Mouse (Mus musculus): Measurements from ENCODE around the gene Zfhx3. TPM values are rescaled to one million over a fixed set of nuclear protein-coding genes. Genes with fewer than 3 reads are reported as not detected.

Zfhx3 gene
- polyA plus RNA-seq, 1 experiment from 2014 or later, result 22.4 TPM

GRCm38 (mm10) chr8:108884947-108885346 lies 942.5 kb downstream of the Zfhx3 start:
- H3K9me3 ChIP-seq (replicated peaks), result no peaks in the 10 kb centered on the region
- H3K4me2 ChIP-seq, result no peak overlapping the region
- no peak for ATAC-seq
- H3K27ac ChIP-seq, result peak overlapping the region; percentile 60
- 42% methylated on average over 4 of the region's 4 CpGs for WGBS
- H3K27me3 ChIP-seq, result peaks cover 30% of the 10 kb centered on the region
- no peak overlapping the region for H3K4me3 ChIP-seq
- H3K9ac ChIP-seq, result no peak overlapping the region
- H3K4me1 ChIP-seq, result peaks cover 48% of the 10 kb centered on the region
- H3K36me3 ChIP-seq (ENCODE audit: poor library complexity, severe bottlenecking), result no peaks in the 10 kb centered on the region

- Histone ChIP-seq H3K9me3 (replicated peaks) (no peaks in the 10 kb centered on the region), H3K4me3 (no peak overlapping the region), H3K27me3 (peaks cover 32% of the 10 kb centered on the region), H3K27ac (peak overlapping the region; percentile 60), H3K9ac (peak overlapping the region; percentile 6; the same call in 1 of the 2 replicates), H3K4me1 (peaks cover 52% of the 10 kb centered on the region), H3K4me2 (no peak overlapping the region), H3K36me3 (ENCODE audit: poor library complexity, severe bottlenecking) (no peaks in the 10 kb centered on the region)
- WGBS, result 32% methylated on average over 14 of the region's 14 CpGs
- no peak for ATAC-seq
These were observed 943.0 kb downstream of the Zfhx3 start for GRCm38 (mm10) chr8:108885450-108885849.

- 0 out of 2 replicates have a peak overlapping the region, but pooled peaks have one; percentile 6 for H3K9ac ChIP-seq
These were observed 943.4 kb downstream of the Zfhx3 start for GRCm38 (mm10) chr8:108885861-108886260.

GRCm38 (mm10) chr8:108886599-108887255 lies 944.3 kb downstream of the Zfhx3 start:
- Histone ChIP-seq H3K36me3 (ENCODE audit: poor library complexity, severe bottlenecking) (no peaks in the 10 kb centered on the region), H3K4me1 (peaks cover 55% of the 10 kb centered on the region), H3K27me3 (peaks cover 38% of the 10 kb centered on the region), H3K9me3 (replicated peaks) (no peaks in the 10 kb centered on the region), H3K4me3 (0 out of 2 replicates have a peak overlapping the region, but pooled peaks have one; percentile 6), H3K4me2 (peak overlapping the region; percentile 51), H3K27ac (0 out of 2 replicates have a peak overlapping the region, but pooled peaks have one; percentile 25), H3K9ac (no peak overlapping the region; the same call in 1 of the 2 replicates)
- WGBS, result 17% methylated on average over 12 of the region's 12 CpGs
- ATAC-seq, result peak; percentile 30; the same call in 1 of the 2 replicates

More at GRCm38 (mm10) chr8:108885861-108886260, 943.4 kb downstream of the Zfhx3 start:
- Histone ChIP-seq H3K27ac (peak overlapping the region; percentile 60), H3K36me3 (ENCODE audit: poor library complexity, severe bottlenecking) (no peaks in the 10 kb centered on the region), H3K27me3 (peaks cover 36% of the 10 kb centered on the region), H3K4me3 (no peak overlapping the region), H3K9me3 (replicated peaks) (no peaks in the 10 kb centered on the region), H3K4me2 (no peak overlapping the region), H3K4me1 (peaks cover 55% of the 10 kb centered on the region)
- ATAC-seq, result no peak
- WGBS, result 22% methylated on average over 12 of the region's 12 CpGs

GRCm38 (mm10) chr8:108887256-108887615 lies 944.8 kb downstream of the Zfhx3 start:
- H3K9ac ChIP-seq, result no peak overlapping the region
- peaks cover 55% of the 10 kb centered on the region for H3K4me1 ChIP-seq
- no peak overlapping the region for H3K4me2 ChIP-seq
- 60% methylated on average over 14 of the region's 14 CpGs for WGBS
- no peak overlapping the region for H3K27ac ChIP-seq
- no peak overlapping the region for H3K4me3 ChIP-seq
- peaks cover 34% of the 10 kb centered on the region for H3K27me3 ChIP-seq
- no peaks in the 10 kb centered on the region for H3K36me3 ChIP-seq (ENCODE audit: poor library complexity, severe bottlenecking)
- peak; percentile 14; the same call in 1 of the 2 replicates for ATAC-seq
- H3K9me3 ChIP-seq (replicated peaks), result no peaks in the 10 kb centered on the region

GRCm38 (mm10) chr8:108887890-108888289 lies 945.4 kb downstream of the Zfhx3 start:
- Histone ChIP-seq H3K9me3 (replicated peaks) (no peaks in the 10 kb centered on the region), H3K27ac (peak overlapping the region; percentile 57; the same call in 1 of the 2 replicates), H3K9ac (no peak overlapping the region), H3K27me3 (peaks cover 33% of the 10 kb centered on the region), H3K4me1 (peaks cover 55% of the 10 kb centered on the region), H3K4me3 (no peak overlapping the region), H3K36me3 (ENCODE audit: poor library complexity, severe bottlenecking) (no peaks in the 10 kb centered on the region), H3K4me2 (no peak overlapping the region)
- no peak for ATAC-seq
- WGBS, result 88% methylated on average over 8 of the region's 8 CpGs

GRCm38 (mm10) chr8:108888924-108889323 lies 946.5 kb downstream of the Zfhx3 start:
- peaks cover 55% of the 10 kb centered on the region for H3K4me1 ChIP-seq
- WGBS, result under 1% methylated on average over 4 of the region's 4 CpGs
- ATAC-seq, result no peak
- peaks cover 33% of the 10 kb centered on the region for H3K27me3 ChIP-seq
- H3K9ac ChIP-seq, result no peak overlapping the region
- peak overlapping the region; percentile 35 for H3K4me2 ChIP-seq
- H3K36me3 ChIP-seq (ENCODE audit: poor library complexity, severe bottlenecking), result no peaks in the 10 kb centered on the region
- H3K27ac ChIP-seq, result peak overlapping the region; percentile 40; the same call in 1 of the 2 replicates
- no peak overlapping the region for H3K4me3 ChIP-seq
- H3K9me3 ChIP-seq (replicated peaks), result no peaks in the 10 kb centered on the region

GRCm38 (mm10) chr8:108889406-108889805 lies 947.0 kb downstream of the Zfhx3 start:
- WGBS, result 13% methylated on average over 5 of the region's 5 CpGs
- peak overlapping the region; percentile 35 for H3K4me2 ChIP-seq
- H3K4me3 ChIP-seq, result no peak overlapping the region
- no peaks in the 10 kb centered on the region for H3K36me3 ChIP-seq (ENCODE audit: poor library complexity, severe bottlenecking)
- peaks cover 55% of the 10 kb centered on the region for H3K4me1 ChIP-seq
- 0 out of 2 replicates have a peak overlapping the region, but pooled peaks have one; percentile 16 for H3K9ac ChIP-seq
- peak overlapping the region; percentile 40 for H3K27ac ChIP-seq
- H3K9me3 ChIP-seq (replicated peaks), result no peaks in the 10 kb centered on the region
- H3K27me3 ChIP-seq, result peaks cover 33% of the 10 kb centered on the region
- ATAC-seq, result no peak

- Histone ChIP-seq H3K27ac (no peak overlapping the region), H3K4me1 (peaks cover 47% of the 10 kb centered on the region), H3K4me3 (no peak overlapping the region), H3K36me3 (ENCODE audit: poor library complexity, severe bottlenecking) (no peaks in the 10 kb centered on the region), H3K9me3 (replicated peaks) (no peaks in the 10 kb centered on the region), H3K27me3 (peaks cover 17% of the 10 kb centered on the region), H3K4me2 (no peak overlapping the region), H3K9ac (no peak overlapping the region)
- WGBS, result 71% methylated on average over 10 of the region's 10 CpGs
- no peak for ATAC-seq
These were observed 951.8 kb downstream of the Zfhx3 start for GRCm38 (mm10) chr8:108894287-108894686.

- Histone ChIP-seq H3K4me2 (peak overlapping the region; percentile 27; the same call in 1 of the 2 replicates), H3K9me3 (replicated peaks) (no peaks in the 10 kb centered on the region), H3K36me3 (ENCODE audit: poor library complexity, severe bottlenecking) (no peaks in the 10 kb centered on the region), H3K4me1 (peaks cover 55% of the 10 kb centered on the region), H3K27ac (peak overlapping the region; percentile 35; the same call in 1 of the 2 replicates), H3K9ac (peak overlapping the region; percentile 13; the same call in 1 of the 2 replicates), H3K4me3 (no peak overlapping the region), H3K27me3 (peaks cover 20% of the 10 kb centered on the region)
- WGBS, result 23% methylated on average over 18 of the region's 18 CpGs
- ATAC-seq, result peak; percentile 64
These were observed 954.3 kb downstream of the Zfhx3 start for GRCm38 (mm10) chr8:108896468-108897346.

- WGBS, result 45% methylated on average over 7 of the region's 7 CpGs
- no peaks in the 10 kb centered on the region for H3K36me3 ChIP-seq (ENCODE audit: poor library complexity, severe bottlenecking)
- H3K4me2 ChIP-seq, result no peak overlapping the region
- no peaks in the 10 kb centered on the region for H3K9me3 ChIP-seq (replicated peaks)
- ATAC-seq, result no peak
- H3K4me1 ChIP-seq, result peaks cover 55% of the 10 kb centered on the region
- peaks cover 24% of the 10 kb centered on the region for H3K27me3 ChIP-seq
- no peak overlapping the region for H3K4me3 ChIP-seq
- H3K9ac ChIP-seq, result no peak overlapping the region
- no peak overlapping the region for H3K27ac ChIP-seq
These were observed 955.1 kb downstream of the Zfhx3 start for GRCm38 (mm10) chr8:108897347-108898100.

Data from forebrain, embryonic 13.5 days (tissue).